Mouse (Mus musculus) G1E (cell line): ENCODE measurements at regions not wholly inside any gene's neighbourhood (a gene's known extent, or its start where the extent isn't known, plus 50 kb on each side); places are given as distances from the start of the nearest gene placed in this dataset.

Experiments used
- CTCF ChIP-seq: IDR thresholded peaks from 2 replicates; pipeline ENCODE4 v1.5.1; 2012; ENCODE audit warnings: low read depth, low read length, inconsistent platforms, mixed read lengths
- GATA1 ChIP-seq: IDR thresholded peaks from 2 replicates; pipeline ENCODE4 v1.6.1; 2012; ENCODE audit warnings: borderline replicate concordance, low read length, inconsistent platforms, mixed read lengths
- POLR2AphosphoS5 ChIP-seq: IDR thresholded peaks from 2 replicates; pipeline ENCODE4 v1.6.1; 2012; ENCODE audit warnings: low read depth, low read length, inconsistent platforms; ENCODE audit not compliant: insufficient replicate concordance
- TAL1 ChIP-seq: conservative IDR thresholded peaks from 2 replicates; pipeline ENCODE4 v1.6.1; 2012; ENCODE audit warnings: low read depth, low read length, inconsistent platforms, mixed read lengths

GRCm38 (mm10) chr9:118227401-118228061 lies 77.6 kb upstream of the Cmc1 start:
- no peak for TF ChIP-seq CTCF
- no peak for TF ChIP-seq GATA1
- TF ChIP-seq POLR2AphosphoS5 = no peak
- no peak for TF ChIP-seq TAL1
